ENCODE assay signal across 1 mouse cellular context in the genomic region with DNA sequence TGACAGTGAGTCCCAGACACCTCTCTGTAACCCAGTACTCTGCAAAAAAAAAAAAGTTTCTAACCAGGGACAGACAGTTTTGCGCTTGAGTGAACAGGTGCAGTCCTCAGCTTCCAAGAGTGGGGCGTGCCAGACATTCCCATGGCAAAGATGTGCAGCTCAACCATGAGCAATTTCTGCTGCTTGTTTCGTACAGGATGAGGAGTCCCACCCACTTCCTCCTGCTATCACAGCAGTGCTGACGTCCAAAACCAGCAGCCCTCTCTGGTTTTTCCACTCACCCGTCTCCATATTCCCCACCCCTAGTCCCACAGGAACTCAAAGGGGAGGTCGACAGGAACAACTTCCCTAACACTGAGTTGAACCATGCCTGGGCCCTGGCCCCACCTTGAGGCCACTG.
TF ChIP-seq lines count a peak whose summit lies in the region.

No protein-coding gene starts in this region.

TF ChIP-seq in MEL, 35 proteins besides CTCF, POLR2A, EP300 and RAD21 (continued from another document):
- TF ChIP-seq TBP (IDR thresholded peaks at IDR 0.05; ENCODE audit: low read depth, low read length) (0 out of 2 replicates have a peak, but pooled peaks have one; percentile 34), NELFE (IDR thresholded peaks at IDR 0.05; ENCODE audit: low read depth, low read length) (no peak), MAFK (IDR thresholded peaks at IDR 0.05; ENCODE audit: borderline replicate concordance, low read depth, low read length) (no peak), SMC3 (IDR thresholded peaks at IDR 0.05; ENCODE audit: low read depth, low read length) (no peak; the same call in 1 of the 2 replicates), RCOR1 (IDR thresholded peaks at IDR 0.05; ENCODE audit: low read depth, low read length) (0 out of 2 replicates have a peak, but pooled peaks have one; percentile 18), UBTF (IDR thresholded peaks at IDR 0.05; ENCODE audit: borderline replicate concordance, insufficient read depth, low read depth, low read length) (no peak), ZNF384 (IDR thresholded peaks at IDR 0.05; ENCODE audit: low read depth, low read length) (no peak), MXI1 (IDR thresholded peaks at IDR 0.05; ENCODE audit: low read depth, low read length) (no peak; the same call in 1 of the 2 replicates), CHD2 (IDR thresholded peaks at IDR 0.05; ENCODE audit: low read length) (no peak), TCF12 (IDR thresholded peaks at IDR 0.05; ENCODE audit: low read depth, low read length) (no peak; the same call in 1 of the 2 replicates), USF2 (IDR thresholded peaks at IDR 0.05; ENCODE audit: borderline replicate concordance in 1 of 2, insufficient read depth in 1 of 2, low read depth in 1 of 2, low read length in 2 of 2) (no peak), POLR2AphosphoS2 (IDR thresholded peaks at IDR 0.05; ENCODE audit: low read length) (no peak), SIN3A (IDR thresholded peaks at IDR 0.05; ENCODE audit: low read length) (peak; percentile 37; the same call in 1 of the 2 replicates), HCFC1 (IDR thresholded peaks at IDR 0.05; ENCODE audit: low read depth, low read length) (0 out of 2 replicates have a peak, but pooled peaks have one; percentile 40), USF1 (IDR thresholded peaks at IDR 0.05; ENCODE audit: low read depth, low read length) (no peak), ZKSCAN1 (IDR thresholded peaks at IDR 0.05; ENCODE audit: low read depth, low read length) (no peak), MAX (IDR thresholded peaks at IDR 0.05; ENCODE audit: low read length) (no peak), CHD1 (IDR thresholded peaks at IDR 0.05; ENCODE audit: low read depth, low read length) (no peak), ELF1 (IDR thresholded peaks at IDR 0.05; ENCODE audit: low read depth, low read length) (no peak), MYC (IDR thresholded peaks at IDR 0.05; ENCODE audit: low read depth, low read length) (peak; percentile 33; the same call in 1 of the 2 replicates), ZMIZ1 (IDR thresholded peaks at IDR 0.05; ENCODE audit: low read depth, low read length) (no peak)
